Mouse (Mus musculus): ENCODE results near the gene Slc39a5. TPM values are rescaled to one million over a fixed set of nuclear protein-coding genes. Genes with fewer than 3 reads are reported as not detected.

Slc39a5 gene
- total and polyA plus RNA-seq, 3 experiments: not detected

DNA sequence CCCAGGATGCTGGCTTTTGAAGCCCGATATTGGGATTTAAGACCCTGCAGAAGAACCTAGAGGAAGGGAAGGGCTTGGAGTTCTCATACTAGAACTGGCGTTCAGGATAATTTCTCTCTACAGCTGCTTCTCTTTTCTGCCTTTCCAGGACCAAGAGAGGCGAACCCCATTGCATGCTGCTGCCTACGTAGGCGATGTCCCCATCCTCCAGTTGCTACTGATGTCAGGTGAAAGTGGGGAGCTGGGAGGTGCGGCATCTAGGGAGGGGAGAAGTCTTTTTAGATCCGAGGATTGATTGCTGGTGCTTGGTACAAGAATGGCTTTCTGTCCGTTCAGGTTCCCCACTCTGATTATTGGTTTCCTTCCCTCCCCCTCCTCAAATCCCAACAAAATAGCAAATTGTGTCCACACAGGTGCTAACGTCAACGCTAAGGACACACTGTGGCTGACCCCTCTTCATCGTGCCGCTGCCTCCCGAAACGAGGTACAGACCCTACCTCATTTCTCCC is 23.0 kb downstream of the Slc39a5 start:
- H3K27ac ChIP-seq: peak overlapping the region; percentile 90; the same call in 1 of the 2 replicates

DNA sequence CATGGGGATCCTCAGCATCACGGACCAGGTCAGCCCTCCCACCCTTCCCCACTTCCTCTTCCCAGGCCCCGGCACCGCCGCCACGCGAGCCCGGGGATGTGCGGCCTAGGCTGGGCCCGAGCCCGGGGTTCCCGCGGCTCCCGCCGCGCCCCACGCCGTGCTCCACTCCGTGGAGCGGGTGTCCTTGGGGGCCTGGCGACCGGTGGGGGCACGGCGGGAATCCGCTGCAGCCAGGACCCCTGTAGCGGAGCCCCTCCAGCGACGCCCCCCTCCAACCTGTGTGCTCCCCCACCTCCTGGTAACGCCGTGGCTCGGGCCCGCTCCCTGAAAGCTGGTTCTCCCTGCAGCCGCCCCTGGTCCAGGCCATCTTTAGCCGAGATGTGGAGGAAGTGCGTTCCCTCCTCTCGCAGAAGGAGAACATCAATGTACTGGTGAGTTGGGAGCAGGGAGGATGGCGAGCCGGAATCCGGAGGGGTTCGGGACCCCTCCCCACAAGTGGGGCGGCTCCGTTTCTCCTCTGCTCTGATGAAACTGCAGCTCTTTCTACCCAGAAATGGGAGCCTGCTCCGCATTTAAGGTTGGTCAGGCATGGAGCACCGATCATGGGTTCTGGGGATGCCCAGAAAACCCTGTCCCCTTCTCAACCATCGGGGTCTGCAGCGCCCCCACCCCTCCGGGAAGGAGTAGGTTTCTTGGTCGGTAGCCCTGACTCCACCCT is 23.6 kb downstream of the Slc39a5 start:
- Histone ChIP-seq H3K79me2 (replicated peaks; ENCODE audit: control insufficient read depth, insufficient read depth, low read length) (no peaks in the 10 kb centered on the region), H3K27ac (peak overlapping the region; percentile 90), H3K27me3 (ENCODE audit: control insufficient read depth, insufficient read depth, low read length) (no peaks in the 10 kb centered on the region), H3K36me3 (ENCODE audit: control insufficient read depth, insufficient read depth, low read length) (peaks cover 6% of the 10 kb centered on the region; the same call in 1 of the 2 replicates), H3K4me1 (ENCODE audit: control insufficient read depth, insufficient read depth, low read length) (peaks cover 12% of the 10 kb centered on the region), H3K9ac (ENCODE audit: low read depth, low read length) (peak overlapping the region; percentile 98), H3K4me3 (peak overlapping the region; percentile 89)
- no peak for DNase-seq
- under 1% methylated on average over 46 of the region's 47 CpGs for WGBS
- TF ChIP-seq EP300 (IDR thresholded peaks at IDR 0.05; ENCODE audit: insufficient read depth, low read depth, low read length) (no peak), POLR2A (IDR thresholded peaks at IDR 0.05; ENCODE audit: insufficient read depth, low read depth, low read length) (no peak), CTCF (IDR thresholded peaks at IDR 0.05) (no peak)
- intact Hi-C loops (cut with DNase I): loop anchor here (2.0 to 5.0 kb wide), 2 partner anchors 40 to 81 kb away; partner anchors contain the start of genes Cs and Smarcc2

More for the DNA sequence above, 23.0 kb downstream of the Slc39a5 start:
- TF ChIP-seq CTCF (IDR thresholded peaks at IDR 0.05) (no peak), POLR2A (IDR thresholded peaks at IDR 0.05; ENCODE audit: insufficient read depth, low read depth, low read length) (no peak), EP300 (IDR thresholded peaks at IDR 0.05; ENCODE audit: insufficient read depth, low read depth, low read length) (no peak)
- Histone ChIP-seq H3K4me3 (peak overlapping the region; percentile 89), H3K9ac (ENCODE audit: low read depth, low read length) (peak overlapping the region; percentile 98), H3K79me2 (replicated peaks; ENCODE audit: control insufficient read depth, insufficient read depth, low read length) (no peaks in the 10 kb centered on the region), H3K27me3 (ENCODE audit: control insufficient read depth, insufficient read depth, low read length) (no peaks in the 10 kb centered on the region), H3K36me3 (ENCODE audit: control insufficient read depth, insufficient read depth, low read length) (peaks cover 6% of the 10 kb centered on the region; the same call in 1 of the 2 replicates), H3K4me1 (ENCODE audit: control insufficient read depth, insufficient read depth, low read length) (peaks cover 11% of the 10 kb centered on the region)
- no peak for DNase-seq
- WGBS: 60% methylated on average over 14 of the region's 14 CpGs
- intact Hi-C loops (cut with DNase I): loop anchor here (2.0 to 5.0 kb wide), 3 partner anchors 31 to 81 kb away; partner anchors contain the start of genes Cs and Smarcc2

DNA sequence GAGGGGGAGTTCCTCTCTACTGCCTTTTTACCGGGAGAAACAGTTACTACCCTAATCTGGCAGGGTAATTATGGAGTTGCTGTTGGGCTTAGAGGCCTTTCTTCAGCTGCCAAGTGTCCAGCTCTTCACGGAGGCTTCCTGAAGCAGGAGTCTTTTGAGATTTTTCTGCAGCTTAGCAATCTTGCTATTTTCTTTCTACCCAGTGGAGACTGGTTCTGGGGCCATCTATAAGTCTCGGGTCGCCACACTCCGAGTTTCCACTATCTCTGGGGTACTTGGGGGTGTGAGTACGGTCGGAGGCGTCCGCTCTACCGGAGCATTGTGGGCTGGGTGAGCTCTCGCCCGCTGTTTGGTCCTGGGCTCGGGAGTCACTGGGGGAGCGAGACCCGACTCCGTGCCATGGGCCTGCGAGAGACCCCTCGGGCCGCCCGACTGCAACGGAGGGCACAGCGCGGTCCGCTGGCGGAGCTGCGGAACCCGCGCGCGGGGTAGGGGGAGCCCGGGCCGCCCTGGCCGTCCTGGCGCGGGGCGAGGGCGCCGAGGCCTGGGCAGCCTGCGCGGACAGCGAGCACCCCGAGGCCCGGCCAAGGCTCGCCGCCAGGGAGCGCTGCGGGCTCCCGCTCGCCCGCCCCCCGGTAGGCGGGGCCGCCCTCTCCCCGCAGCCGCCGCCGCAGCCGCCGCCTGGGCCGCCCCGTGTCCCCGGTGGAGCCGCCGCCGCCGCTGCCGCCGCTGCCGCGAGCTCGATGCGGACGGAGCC is 24.4 kb downstream of the Slc39a5 start, which contains the start of gene Ankrd52:
Gene Ankrd52 (plus strand): TSS at position 661 of the 757 bp plus-strand sequence.
- peak within 1 kb of the TSS; percentile 100 for H3K9ac ChIP-seq (ENCODE audit: low read depth, low read length)
- TF ChIP-seq EP300 (IDR thresholded peaks at IDR 0.05; ENCODE audit: insufficient read depth, low read depth, low read length): no peak
- peak; percentile 63 for TF ChIP-seq CTCF (IDR thresholded peaks at IDR 0.05)
- peak; percentile 7; the same call in 1 of the 2 replicates for TF ChIP-seq POLR2A (IDR thresholded peaks at IDR 0.05; ENCODE audit: insufficient read depth, low read depth, low read length)
- peaks cover 12% of the 10 kb centered on the region for H3K4me1 ChIP-seq (ENCODE audit: control insufficient read depth, insufficient read depth, low read length)
- no peaks in the 10 kb centered on the region for H3K27me3 ChIP-seq (ENCODE audit: control insufficient read depth, insufficient read depth, low read length)
- intact Hi-C loops (cut with DNase I): loop anchor here (2.0 to 5.0 kb wide), 2 partner anchors 39 to 82 kb away; partner anchors contain the start of genes Cs and Smarcc2
- 1% methylated on average over 54 of the region's 73 CpGs for WGBS
- no peaks in the 10 kb centered on the region for H3K79me2 ChIP-seq (replicated peaks; ENCODE audit: control insufficient read depth, insufficient read depth, low read length)
- peak within 1 kb of the TSS; percentile 89 for H3K4me3 ChIP-seq
- H3K27ac ChIP-seq: peak within 1 kb of the TSS; percentile 97
- H3K36me3 ChIP-seq (ENCODE audit: control insufficient read depth, insufficient read depth, low read length): peaks cover 6% of the 10 kb centered on the region; the same call in 1 of the 2 replicates
- peak; percentile 94 to 96 for DNase-seq

DNA sequence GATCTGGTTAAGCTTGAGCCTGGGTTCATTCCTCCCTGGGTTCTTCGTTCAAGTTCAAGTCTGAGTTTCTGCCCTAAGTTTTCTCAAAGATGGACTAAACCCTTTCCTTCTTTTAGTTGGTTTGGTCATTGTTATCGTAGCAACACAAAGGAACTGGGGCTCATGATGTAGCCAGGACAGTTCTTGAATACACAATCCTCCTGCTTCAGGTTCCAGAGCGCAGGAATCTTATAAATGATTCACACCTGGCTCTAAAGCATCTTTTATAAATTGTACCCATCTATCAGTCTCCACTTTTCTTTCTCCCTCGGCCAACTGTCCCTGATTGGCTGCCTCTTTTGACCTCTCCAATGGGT is 25.0 kb downstream of the Slc39a5 start:
- H3K27ac ChIP-seq: peak overlapping the region; percentile 97
- no peaks in the 10 kb centered on the region for H3K79me2 ChIP-seq (replicated peaks; ENCODE audit: control insufficient read depth, insufficient read depth, low read length)
- 52% methylated on average over 4 of the region's 4 CpGs for WGBS
- peak overlapping the region; percentile 74 for H3K4me3 ChIP-seq
- no peak for DNase-seq
- TF ChIP-seq POLR2A (IDR thresholded peaks at IDR 0.05; ENCODE audit: insufficient read depth, low read depth, low read length): no peak
- TF ChIP-seq CTCF (IDR thresholded peaks at IDR 0.05): no peak
- TF ChIP-seq EP300 (IDR thresholded peaks at IDR 0.05; ENCODE audit: insufficient read depth, low read depth, low read length): no peak
- intact Hi-C loops (cut with DNase I): loop anchor here (2.0 to 5.0 kb wide), 2 partner anchors 39 to 83 kb away; partner anchors contain the start of genes Cs and Smarcc2
- no peaks in the 10 kb centered on the region for H3K27me3 ChIP-seq (ENCODE audit: control insufficient read depth, insufficient read depth, low read length)
- H3K9ac ChIP-seq (ENCODE audit: low read depth, low read length): peak overlapping the region; percentile 100
- peaks cover 6% of the 10 kb centered on the region; the same call in 1 of the 2 replicates for H3K36me3 ChIP-seq (ENCODE audit: control insufficient read depth, insufficient read depth, low read length)
- H3K4me1 ChIP-seq (ENCODE audit: control insufficient read depth, insufficient read depth, low read length): peaks cover 12% of the 10 kb centered on the region

DNA sequence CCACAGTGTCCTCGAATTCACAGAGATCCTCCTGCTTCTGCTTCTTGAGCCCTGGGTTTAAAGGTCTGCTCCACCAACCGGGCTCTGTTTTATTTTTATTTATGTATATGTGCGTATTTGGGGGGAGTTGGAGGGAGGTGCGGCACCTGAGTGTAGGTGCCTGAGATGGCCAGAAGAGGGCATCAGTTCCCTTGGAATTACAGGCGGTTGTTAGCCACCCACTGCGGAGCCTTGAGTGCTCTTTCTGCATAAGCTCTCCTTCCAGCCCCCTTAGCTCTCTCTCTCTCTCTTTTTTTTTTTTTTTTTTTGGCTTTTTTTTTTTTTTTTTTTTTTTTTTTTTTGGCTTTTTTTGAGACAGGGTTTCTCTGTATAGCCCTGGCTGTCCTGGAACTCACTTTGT is 26.6 kb downstream of the Slc39a5 start:
- no peaks in the 10 kb centered on the region for H3K79me2 ChIP-seq (replicated peaks; ENCODE audit: control insufficient read depth, insufficient read depth, low read length)
- no peaks in the 10 kb centered on the region for H3K27me3 ChIP-seq (ENCODE audit: control insufficient read depth, insufficient read depth, low read length)
- TF ChIP-seq CTCF (IDR thresholded peaks at IDR 0.05) (peak; percentile 41), EP300 (IDR thresholded peaks at IDR 0.05; ENCODE audit: insufficient read depth, low read depth, low read length) (no peak), POLR2A (IDR thresholded peaks at IDR 0.05; ENCODE audit: insufficient read depth, low read depth, low read length) (no peak)
- H3K9ac ChIP-seq (ENCODE audit: low read depth, low read length): no peak overlapping the region
- H3K36me3 ChIP-seq (ENCODE audit: control insufficient read depth, insufficient read depth, low read length): peaks cover 4% of the 10 kb centered on the region; the same call in 1 of the 2 replicates
- no peak overlapping the region for H3K4me3 ChIP-seq
- 75% methylated on average over 6 of the region's 6 CpGs for WGBS
- peak overlapping the region; percentile 89; the same call in 1 of the 2 replicates for H3K27ac ChIP-seq
- no peak for DNase-seq
- H3K4me1 ChIP-seq (ENCODE audit: control insufficient read depth, insufficient read depth, low read length): peaks cover 16% of the 10 kb centered on the region
- intact Hi-C loops (cut with DNase I): no loop called here

All from heart, adult 2 months (tissue).